Mouse (Mus musculus) midbrain, embryonic 15.5 days (tissue): ENCODE measurements at regions not wholly inside any gene's neighbourhood (a gene's known extent, or its start where the extent isn't known, plus 50 kb on each side); places are given as distances from the start of the nearest gene placed in this dataset.

ENCODE experiments used
- ATAC-seq: fragments of 200-750 bp; cut with Nextera tagmentation; replicated peaks from 2 replicates; pipeline ENCODE4 v1.8.0; 2017; ENCODE audit warnings: moderate TSS enrichment
- H3K27ac ChIP-seq: fragments of 300-500 bp; sonication (generic); 2 replicates; pipeline ENCODE4 v1.5.1; 2015; ENCODE audit warnings: mild to moderate bottlenecking, inconsistent platforms
- H3K27me3 ChIP-seq: fragments of 300-500 bp; sonication (generic); replicated peaks from 2 replicates; pipeline ENCODE4 v1.6.1; 2015; ENCODE audit warnings: inconsistent platforms
- H3K36me3 ChIP-seq: fragments of 300-500 bp; sonication (generic); replicated peaks from 2 replicates; pipeline ENCODE4 v1.6.1; 2015; ENCODE audit warnings: inconsistent platforms
- H3K4me1 ChIP-seq: fragments of 300-500 bp; sonication (generic); 2 replicates; pipeline ENCODE4 v1.6.1; 2015; ENCODE audit warnings: inconsistent platforms
- H3K4me2 ChIP-seq: fragments of 300-500 bp; sonication (generic); 2 replicates; pipeline ENCODE4 v1.6.1; 2015; ENCODE audit warnings: inconsistent platforms, mild to moderate bottlenecking, moderate library complexity
- H3K4me3 ChIP-seq: fragments of 300-500 bp; sonication (generic); 2 replicates; pipeline ENCODE4 v1.5.1; 2015; ENCODE audit warnings: mild to moderate bottlenecking, inconsistent platforms
- H3K9ac ChIP-seq: fragments of 300-500 bp; sonication (generic); 2 replicates; pipeline ENCODE4 v1.6.1; 2015; ENCODE audit warnings: mild to moderate bottlenecking, inconsistent platforms
- H3K9me3 ChIP-seq: fragments of 300-500 bp; sonication (generic); 2 replicates; pipeline ENCODE4 v1.6.1; 2016; ENCODE audit warnings: inconsistent platforms
- WGBS: fragments of 180-500 bp; shearing (Covaris S2); methylation state at CpG from one replicate; pipeline ENCODE4 v1.1.7; 2015; ENCODE audit warnings: mixed read lengths; 5-methylcytosine and 5-hydroxymethylcytosine counted together

GRCm38 (mm10) chr13:59358421-59358820 is 226.6 kb downstream of the Agtpbp1 start:
- H3K27me3 ChIP-seq: no peaks in the 10 kb centered on the region
- H3K36me3 ChIP-seq: no peaks in the 10 kb centered on the region
- H3K9me3 ChIP-seq: no peaks in the 10 kb centered on the region
- no peak overlapping the region for H3K27ac ChIP-seq
- WGBS: 84% methylated on average over 3 of the region's 3 CpGs
- no peak for ATAC-seq
- no peaks in the 10 kb centered on the region for H3K4me1 ChIP-seq
- no peak overlapping the region for H3K9ac ChIP-seq
- H3K4me3 ChIP-seq: no peak overlapping the region
- H3K4me2 ChIP-seq: no peak overlapping the region

DNA sequence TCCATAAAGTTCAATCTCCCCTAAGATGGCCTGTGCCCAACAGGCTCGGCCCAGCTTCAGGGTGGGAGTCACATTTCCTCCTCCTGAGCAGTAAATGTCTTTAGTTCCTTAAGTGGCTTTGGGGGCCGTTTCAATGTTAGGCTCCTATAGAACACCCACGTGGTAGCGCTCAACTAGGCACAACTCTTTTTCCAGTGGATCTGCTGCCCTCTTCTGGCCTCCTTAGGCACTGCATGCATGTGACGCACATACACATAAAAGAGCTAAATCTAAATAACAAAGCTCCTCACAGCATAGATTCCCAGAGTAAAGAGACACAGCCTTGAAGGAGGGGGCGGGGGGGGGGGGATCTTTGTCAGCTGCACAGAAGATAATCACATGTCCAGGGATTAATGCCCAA is 233.6 kb downstream of the Agtpbp1 start:
- Histone ChIP-seq H3K27ac (no peak overlapping the region), H3K4me1 (no peaks in the 10 kb centered on the region), H3K4me3 (no peak overlapping the region), H3K36me3 (no peaks in the 10 kb centered on the region), H3K27me3 (no peaks in the 10 kb centered on the region), H3K4me2 (no peak overlapping the region), H3K9ac (no peak overlapping the region), H3K9me3 (no peaks in the 10 kb centered on the region)
- WGBS: 56% methylated on average over 6 of the region's 6 CpGs
- no peak for ATAC-seq

DNA sequence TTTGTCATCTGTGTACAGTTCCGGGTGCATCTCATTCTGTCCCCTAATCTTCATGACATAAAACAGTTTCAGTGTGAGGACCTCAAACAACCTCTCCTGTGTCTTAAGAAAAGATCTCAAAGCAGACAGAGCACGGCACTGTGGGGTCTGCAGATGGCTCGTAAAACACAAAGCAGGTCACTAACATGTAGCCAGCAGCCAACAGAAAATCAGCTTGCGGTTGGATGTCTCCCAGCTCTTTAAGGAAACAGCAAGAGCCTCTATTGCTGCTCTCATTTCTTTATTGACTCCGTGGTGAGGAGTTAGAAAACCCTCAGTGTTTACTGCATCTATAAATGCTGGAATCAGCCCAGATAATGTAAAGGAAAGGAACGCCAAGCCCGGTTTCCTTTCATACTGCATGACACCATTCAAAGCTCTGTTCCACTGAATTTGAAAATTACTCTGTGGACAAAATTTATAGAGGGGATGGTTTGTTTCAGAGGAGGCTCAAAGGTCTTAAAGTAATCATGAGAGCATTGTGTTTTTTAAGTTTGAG is 234.3 kb downstream of the Agtpbp1 start:
- no peaks in the 10 kb centered on the region for H3K36me3 ChIP-seq
- H3K27ac ChIP-seq: no peak overlapping the region
- no peaks in the 10 kb centered on the region for H3K27me3 ChIP-seq
- H3K9ac ChIP-seq: no peak overlapping the region
- H3K9me3 ChIP-seq: no peaks in the 10 kb centered on the region
- no peak overlapping the region for H3K4me2 ChIP-seq
- 68% methylated on average over 7 of the region's 7 CpGs for WGBS
- no peak for ATAC-seq
- H3K4me3 ChIP-seq: no peak overlapping the region
- H3K4me1 ChIP-seq: no peaks in the 10 kb centered on the region

DNA sequence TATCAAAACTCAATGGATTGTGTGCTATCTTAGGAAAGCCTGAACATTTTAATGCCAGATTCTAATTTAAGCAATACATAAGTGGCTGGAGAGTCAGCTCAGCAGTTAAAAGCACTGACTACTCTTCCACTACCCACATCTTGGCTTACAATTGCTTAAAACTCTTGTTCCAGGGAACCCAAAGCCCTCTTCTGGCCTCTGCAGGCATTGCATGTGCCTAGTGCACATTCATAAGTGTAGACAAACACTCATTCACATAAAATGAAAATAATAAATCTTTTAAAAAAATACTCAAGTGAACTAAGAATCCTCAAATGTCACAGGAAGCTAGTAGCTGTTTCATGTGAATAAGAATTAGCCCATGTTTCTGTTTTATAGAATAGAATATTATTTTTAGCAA is 236.5 kb downstream of the Agtpbp1 start:
- H3K4me3 ChIP-seq: no peak overlapping the region
- H3K4me1 ChIP-seq: no peaks in the 10 kb centered on the region
- ATAC-seq: no peak
- H3K4me2 ChIP-seq: no peak overlapping the region
- no peaks in the 10 kb centered on the region for H3K27me3 ChIP-seq
- no peaks in the 10 kb centered on the region for H3K36me3 ChIP-seq
- no peak overlapping the region for H3K9ac ChIP-seq
- no peak overlapping the region for H3K27ac ChIP-seq
- H3K9me3 ChIP-seq: no peaks in the 10 kb centered on the region

- H3K4me1 ChIP-seq: no peaks in the 10 kb centered on the region
- no peaks in the 10 kb centered on the region for H3K36me3 ChIP-seq
- no peak overlapping the region for H3K4me2 ChIP-seq
- H3K9ac ChIP-seq: no peak overlapping the region
- H3K27ac ChIP-seq: no peak overlapping the region
- no peaks in the 10 kb centered on the region for H3K27me3 ChIP-seq
- H3K9me3 ChIP-seq: no peaks in the 10 kb centered on the region
- 85% methylated on average over 13 of the region's 13 CpGs for WGBS
- no peak overlapping the region for H3K4me3 ChIP-seq
- ATAC-seq: no peak
Observed at GRCm38 (mm10) chr13:59341871-59342270, 243.2 kb downstream of the Agtpbp1 start.

DNA sequence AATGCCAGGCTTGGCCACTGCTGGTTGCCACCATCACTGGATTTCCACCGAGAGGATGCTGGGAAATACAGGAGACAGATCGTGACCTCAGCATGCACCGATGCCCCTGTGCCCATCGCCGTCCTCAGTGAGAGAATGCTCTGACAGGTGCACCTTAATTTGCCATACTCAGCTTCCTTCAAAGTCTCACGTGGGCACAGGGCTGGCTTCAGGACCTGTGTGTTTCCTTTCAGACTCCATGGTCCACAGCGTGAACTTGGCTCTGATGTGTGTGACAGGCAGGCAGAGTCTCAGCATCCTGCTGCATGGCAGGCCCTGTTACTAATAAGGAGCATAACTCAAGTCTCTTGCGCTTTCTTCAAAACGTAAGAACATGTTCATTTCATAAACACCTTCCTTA is 246.6 kb downstream of the Agtpbp1 start:
- Histone ChIP-seq H3K27ac (no peak overlapping the region), H3K4me2 (no peak overlapping the region), H3K27me3 (no peaks in the 10 kb centered on the region), H3K4me1 (no peaks in the 10 kb centered on the region), H3K9ac (no peak overlapping the region), H3K9me3 (no peaks in the 10 kb centered on the region), H3K4me3 (no peak overlapping the region), H3K36me3 (no peaks in the 10 kb centered on the region)
- WGBS: 94% methylated on average over 9 of the region's 9 CpGs
- no peak for ATAC-seq

GRCm38 (mm10) chr13:59323933-59324332 is 261.1 kb downstream of the Agtpbp1 start:
- 87% methylated on average over 3 of the region's 3 CpGs for WGBS

GRCm38 (mm10) chr13:59323441-59323840 is 261.6 kb downstream of the Agtpbp1 start:
- H3K27ac ChIP-seq: no peak overlapping the region
- no peak for ATAC-seq
- H3K4me2 ChIP-seq: no peak overlapping the region
- WGBS: 49% methylated on average over 5 of the region's 5 CpGs
- H3K4me3 ChIP-seq: no peak overlapping the region
- no peaks in the 10 kb centered on the region for H3K4me1 ChIP-seq
- no peak overlapping the region for H3K9ac ChIP-seq
- no peaks in the 10 kb centered on the region for H3K36me3 ChIP-seq
- no peaks in the 10 kb centered on the region for H3K27me3 ChIP-seq
- no peaks in the 10 kb centered on the region for H3K9me3 ChIP-seq

More at GRCm38 (mm10) chr13:59323933-59324332, 261.1 kb downstream of the Agtpbp1 start:
- no peak overlapping the region for H3K27ac ChIP-seq
- no peaks in the 10 kb centered on the region for H3K36me3 ChIP-seq
- H3K9me3 ChIP-seq: no peaks in the 10 kb centered on the region
- H3K4me1 ChIP-seq: no peaks in the 10 kb centered on the region
- no peak for ATAC-seq
- H3K4me3 ChIP-seq: no peak overlapping the region
- H3K4me2 ChIP-seq: no peak overlapping the region
- no peaks in the 10 kb centered on the region for H3K27me3 ChIP-seq
- H3K9ac ChIP-seq: no peak overlapping the region

DNA sequence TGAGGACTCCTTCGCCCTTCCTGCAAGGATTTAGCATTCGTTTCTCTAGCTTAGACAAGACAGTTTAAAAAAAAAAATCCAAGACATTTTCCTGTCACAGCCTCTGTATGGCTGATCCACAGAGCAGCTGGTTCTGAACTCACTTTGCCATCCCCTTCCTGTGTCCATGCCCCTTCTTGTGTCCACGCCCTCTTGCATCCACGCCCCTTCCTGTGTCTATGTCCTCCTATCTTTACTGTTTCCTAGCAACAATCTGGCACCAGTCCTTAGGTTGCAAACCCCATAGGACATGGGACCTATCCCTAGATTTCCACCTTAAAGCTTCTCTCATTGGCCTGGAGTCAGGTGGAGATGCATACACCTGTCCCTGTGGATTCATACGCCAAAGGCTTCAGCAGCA is 264.8 kb downstream of the Agtpbp1 start:
- Histone ChIP-seq H3K36me3 (no peaks in the 10 kb centered on the region), H3K27me3 (no peaks in the 10 kb centered on the region), H3K4me1 (no peaks in the 10 kb centered on the region), H3K27ac (no peak overlapping the region), H3K9me3 (no peaks in the 10 kb centered on the region), H3K4me3 (no peak overlapping the region), H3K9ac (no peak overlapping the region), H3K4me2 (no peak overlapping the region)
- ATAC-seq: no peak
- WGBS: 95% methylated on average over 5 of the region's 5 CpGs

DNA sequence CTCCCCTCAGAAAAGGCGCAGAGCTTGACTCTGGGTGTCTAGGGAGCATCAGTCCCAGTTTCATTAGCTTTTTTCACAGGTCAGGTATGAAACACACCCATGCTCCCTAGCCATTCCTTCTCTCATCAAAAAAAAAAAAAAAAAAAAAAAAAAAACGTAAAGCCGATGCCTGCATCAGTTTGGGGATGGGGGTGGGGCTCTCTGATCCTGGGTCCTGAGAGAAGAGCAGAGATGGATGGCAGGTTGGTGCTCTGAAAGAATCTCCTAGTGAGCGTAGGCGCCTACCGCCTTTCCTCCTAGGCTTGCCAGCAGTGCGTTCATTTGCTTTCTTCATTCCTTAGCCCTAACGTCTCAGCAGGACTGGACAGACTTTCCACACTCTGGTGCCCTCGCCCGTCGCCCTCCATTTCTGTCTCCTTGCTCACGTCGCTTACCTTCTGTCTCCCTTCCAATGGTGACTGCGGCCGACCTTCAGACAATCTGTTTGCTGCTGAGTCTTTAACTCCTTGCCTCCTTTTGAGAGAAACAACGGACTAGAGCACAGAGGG is 267.5 kb downstream of the Agtpbp1 start:
- H3K27ac ChIP-seq: no peak overlapping the region
- H3K4me3 ChIP-seq: no peak overlapping the region
- no peaks in the 10 kb centered on the region for H3K9me3 ChIP-seq
- no peaks in the 10 kb centered on the region for H3K4me1 ChIP-seq
- H3K9ac ChIP-seq: no peak overlapping the region
- H3K36me3 ChIP-seq: no peaks in the 10 kb centered on the region
- 63% methylated on average over 16 of the region's 16 CpGs for WGBS
- no peak for ATAC-seq
- H3K27me3 ChIP-seq: no peaks in the 10 kb centered on the region
- no peak overlapping the region for H3K4me2 ChIP-seq

GRCm38 (mm10) chr13:59315811-59316210 is 269.2 kb downstream of the Agtpbp1 start:
- H3K9ac ChIP-seq: no peak overlapping the region
- no peaks in the 10 kb centered on the region for H3K9me3 ChIP-seq
- H3K4me2 ChIP-seq: no peak overlapping the region
- H3K4me1 ChIP-seq: no peaks in the 10 kb centered on the region
- WGBS: 61% methylated on average over 3 of the region's 3 CpGs
- H3K27ac ChIP-seq: no peak overlapping the region
- H3K36me3 ChIP-seq: no peaks in the 10 kb centered on the region
- no peak overlapping the region for H3K4me3 ChIP-seq
- H3K27me3 ChIP-seq: no peaks in the 10 kb centered on the region
- no peak for ATAC-seq

DNA sequence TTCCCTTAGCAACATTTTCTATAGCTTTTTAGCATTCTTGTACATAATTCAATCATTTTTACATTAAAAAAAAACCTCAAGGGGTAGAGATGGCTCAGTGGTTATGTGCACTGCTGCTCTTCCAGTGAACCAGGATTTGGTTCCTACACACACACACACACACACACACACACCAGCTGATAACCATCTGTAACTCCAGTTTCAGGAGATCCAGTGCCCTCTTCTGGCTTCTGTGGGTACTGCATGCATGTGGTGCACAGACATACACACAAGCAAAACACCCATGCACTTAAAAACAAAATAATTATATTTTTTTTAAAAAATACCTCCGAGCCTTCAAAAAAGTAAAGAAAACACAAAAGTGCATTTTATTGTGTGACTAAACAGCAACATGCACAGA is 270.6 kb downstream of the Agtpbp1 start:
- Histone ChIP-seq H3K9ac (no peak overlapping the region), H3K9me3 (no peaks in the 10 kb centered on the region), H3K36me3 (no peaks in the 10 kb centered on the region), H3K4me3 (no peak overlapping the region), H3K4me2 (no peak overlapping the region), H3K27ac (no peak overlapping the region), H3K4me1 (no peaks in the 10 kb centered on the region), H3K27me3 (no peaks in the 10 kb centered on the region)
- ATAC-seq: no peak
- 80% methylated on average over 1 of the region's 1 CpGs for WGBS

DNA sequence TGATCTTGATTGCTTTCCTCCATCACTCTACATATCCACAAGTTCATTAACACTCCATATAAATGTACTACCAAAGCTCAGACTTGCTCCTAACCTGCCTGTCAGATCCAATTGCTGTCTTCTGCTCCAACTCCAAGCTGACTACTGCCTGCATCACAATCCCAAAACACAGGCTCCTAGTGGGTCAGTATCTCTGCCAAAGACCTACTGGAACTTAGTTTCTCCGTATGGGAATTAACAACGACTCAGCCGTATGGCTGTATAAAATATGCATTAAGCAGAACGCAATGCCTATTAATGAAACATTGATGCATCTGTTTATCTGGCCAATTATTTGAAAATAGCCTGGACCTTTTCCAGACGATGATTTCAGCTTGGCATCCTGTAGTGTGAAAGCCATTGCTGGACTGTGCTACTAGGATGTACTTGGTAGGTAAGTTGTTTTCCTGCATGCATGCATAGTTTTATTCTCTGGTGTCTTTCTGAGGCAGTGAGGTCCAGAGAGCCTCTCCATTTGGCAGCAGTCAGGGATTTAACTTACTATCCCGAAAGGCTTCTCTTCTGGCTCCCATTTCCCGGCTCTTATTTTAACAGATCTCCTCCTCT is 271.2 kb downstream of the Agtpbp1 start:
- WGBS: 82% methylated on average over 7 of the region's 7 CpGs

More for the DNA sequence above, 271.2 kb downstream of the Agtpbp1 start:
- ATAC-seq: no peak
- Histone ChIP-seq H3K9me3 (no peaks in the 10 kb centered on the region), H3K27me3 (no peaks in the 10 kb centered on the region), H3K9ac (no peak overlapping the region), H3K4me1 (no peaks in the 10 kb centered on the region), H3K36me3 (no peaks in the 10 kb centered on the region), H3K4me3 (no peak overlapping the region), H3K4me2 (no peak overlapping the region), H3K27ac (no peak overlapping the region)
